Mouse (Mus musculus): ENCODE measurements around the gene Acbd3. TPM values are rescaled to one million over a fixed set of nuclear protein-coding genes. Genes with fewer than 3 reads are reported as not detected.

Gene Acbd3
- total and polyA plus RNA-seq, 3 experiments: 9.0 to 23.8 (median 20.6) TPM

DNA sequence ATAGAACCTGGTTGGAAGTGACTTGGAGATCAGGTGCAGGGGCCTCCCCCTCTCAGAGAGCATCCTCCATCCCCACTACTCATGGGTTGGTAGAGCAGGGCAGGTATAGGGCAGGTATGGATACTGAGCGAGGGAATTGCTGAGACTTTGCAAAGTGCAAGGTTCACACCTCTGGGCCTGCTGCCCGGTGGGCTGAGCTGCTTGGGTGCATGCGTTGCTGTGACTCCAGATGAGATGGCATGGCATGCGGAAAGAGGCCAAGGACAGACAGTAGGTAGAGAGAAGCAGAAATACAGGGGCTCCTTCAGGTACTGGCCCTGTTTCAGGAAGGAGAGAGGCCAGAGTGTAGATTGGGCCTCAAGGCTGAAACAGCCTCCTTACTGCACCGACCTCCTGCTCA lies 55.4 kb downstream of the Acbd3 start:
- no peak overlapping the region for H3K27ac ChIP-seq
- TF ChIP-seq EP300 (IDR thresholded peaks at IDR 0.05; ENCODE audit: insufficient read depth, low read depth, low read length): no peak
- peaks cover 2% of the 10 kb centered on the region; the same call in 1 of the 2 replicates for H3K4me1 ChIP-seq (ENCODE audit: control insufficient read depth, insufficient read depth, low read length)
- intact Hi-C loops (cut with DNase I): no loop called here
- DNase-seq: no peak
- H3K9ac ChIP-seq (ENCODE audit: low read depth, low read length): no peak overlapping the region
- no peak overlapping the region for H3K4me3 ChIP-seq
- H3K27me3 ChIP-seq (ENCODE audit: control insufficient read depth, insufficient read depth, low read length): no peaks in the 10 kb centered on the region
- H3K79me2 ChIP-seq (replicated peaks; ENCODE audit: control insufficient read depth, insufficient read depth, low read length): no peaks in the 10 kb centered on the region
- no peaks in the 10 kb centered on the region for H3K36me3 ChIP-seq (ENCODE audit: control insufficient read depth, insufficient read depth, low read length)
- WGBS: 83% methylated on average over 5 of the region's 5 CpGs

DNA sequence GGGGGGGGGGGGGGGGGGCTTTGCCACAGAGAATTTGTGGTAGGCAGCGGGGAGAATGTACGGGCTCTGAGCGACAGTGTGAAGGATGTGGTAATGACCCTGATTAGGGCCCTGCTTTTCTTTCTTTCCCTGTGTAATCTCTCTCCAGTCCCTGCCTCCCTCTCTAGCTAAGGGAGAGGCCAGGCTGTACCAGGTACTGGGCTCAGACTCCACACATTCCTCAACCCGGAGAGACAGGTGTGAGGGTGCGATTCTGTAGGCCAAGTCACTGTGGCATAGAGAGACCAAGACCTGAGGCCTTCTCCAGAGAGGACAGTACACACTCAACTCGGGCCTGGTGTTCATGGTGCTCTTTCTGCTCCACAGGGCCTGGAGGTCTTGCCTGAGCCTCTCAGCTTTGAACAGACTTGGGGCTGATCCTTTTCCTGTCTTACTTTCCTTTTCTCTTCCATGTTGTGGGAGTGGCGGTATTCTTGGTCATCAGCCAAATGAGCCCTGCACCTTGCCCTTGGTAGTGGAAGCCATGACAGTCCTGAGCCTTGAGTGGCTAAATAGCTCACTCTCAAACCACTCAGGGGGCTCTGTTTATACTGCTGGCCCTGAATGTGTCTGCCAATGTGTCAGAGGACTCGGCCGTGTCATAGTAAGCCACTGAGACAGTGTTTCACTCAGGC lies 57.2 kb downstream of the Acbd3 start:
- Histone ChIP-seq H3K36me3 (ENCODE audit: control insufficient read depth, insufficient read depth, low read length) (no peaks in the 10 kb centered on the region), H3K79me2 (replicated peaks; ENCODE audit: control insufficient read depth, insufficient read depth, low read length) (no peaks in the 10 kb centered on the region), H3K4me1 (ENCODE audit: control insufficient read depth, insufficient read depth, low read length) (no peaks in the 10 kb centered on the region), H3K4me3 (no peak overlapping the region), H3K9ac (ENCODE audit: low read depth, low read length) (no peak overlapping the region), H3K27ac (no peak overlapping the region), H3K27me3 (ENCODE audit: control insufficient read depth, insufficient read depth, low read length) (no peaks in the 10 kb centered on the region)
- intact Hi-C loops (cut with DNase I): no loop called here
- DNase-seq: no peak
- WGBS: 56% methylated on average over 9 of the region's 9 CpGs
- TF ChIP-seq CTCF (IDR thresholded peaks at IDR 0.05) (no peak), POLR2A (IDR thresholded peaks at IDR 0.05; ENCODE audit: insufficient read depth, low read depth, low read length) (no peak), EP300 (IDR thresholded peaks at IDR 0.05; ENCODE audit: insufficient read depth, low read depth, low read length) (no peak)

DNA sequence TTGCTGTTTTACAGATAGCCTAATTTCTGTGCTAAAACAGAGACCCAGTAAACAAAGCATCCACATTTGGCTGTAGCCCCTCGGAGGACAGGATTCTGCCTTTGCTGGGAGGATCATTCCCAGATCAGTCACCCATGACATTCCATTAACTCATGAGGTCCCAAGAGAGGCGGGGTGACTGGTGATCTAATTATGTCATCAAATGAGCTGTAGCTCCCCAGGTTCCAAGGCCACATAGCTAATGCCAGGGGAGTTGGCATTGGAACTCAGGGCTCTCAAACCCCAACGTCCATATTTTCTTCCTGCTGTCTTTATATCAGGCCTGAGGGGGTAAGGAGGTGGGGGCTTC lies 57.7 kb downstream of the Acbd3 start:
- Histone ChIP-seq H3K36me3 (ENCODE audit: control insufficient read depth, insufficient read depth, low read length) (no peaks in the 10 kb centered on the region), H3K27me3 (ENCODE audit: control insufficient read depth, insufficient read depth, low read length) (no peaks in the 10 kb centered on the region), H3K9ac (ENCODE audit: low read depth, low read length) (no peak overlapping the region), H3K4me1 (ENCODE audit: control insufficient read depth, insufficient read depth, low read length) (no peaks in the 10 kb centered on the region), H3K4me3 (no peak overlapping the region), H3K27ac (no peak overlapping the region), H3K79me2 (replicated peaks; ENCODE audit: control insufficient read depth, insufficient read depth, low read length) (no peaks in the 10 kb centered on the region)
- TF ChIP-seq EP300 (IDR thresholded peaks at IDR 0.05; ENCODE audit: insufficient read depth, low read depth, low read length) (no peak), CTCF (IDR thresholded peaks at IDR 0.05) (no peak), POLR2A (IDR thresholded peaks at IDR 0.05; ENCODE audit: insufficient read depth, low read depth, low read length) (no peak)
- DNase-seq: no peak
- 54% methylated on average over 3 of the region's 3 CpGs for WGBS
- intact Hi-C loops (cut with DNase I): no loop called here

DNA sequence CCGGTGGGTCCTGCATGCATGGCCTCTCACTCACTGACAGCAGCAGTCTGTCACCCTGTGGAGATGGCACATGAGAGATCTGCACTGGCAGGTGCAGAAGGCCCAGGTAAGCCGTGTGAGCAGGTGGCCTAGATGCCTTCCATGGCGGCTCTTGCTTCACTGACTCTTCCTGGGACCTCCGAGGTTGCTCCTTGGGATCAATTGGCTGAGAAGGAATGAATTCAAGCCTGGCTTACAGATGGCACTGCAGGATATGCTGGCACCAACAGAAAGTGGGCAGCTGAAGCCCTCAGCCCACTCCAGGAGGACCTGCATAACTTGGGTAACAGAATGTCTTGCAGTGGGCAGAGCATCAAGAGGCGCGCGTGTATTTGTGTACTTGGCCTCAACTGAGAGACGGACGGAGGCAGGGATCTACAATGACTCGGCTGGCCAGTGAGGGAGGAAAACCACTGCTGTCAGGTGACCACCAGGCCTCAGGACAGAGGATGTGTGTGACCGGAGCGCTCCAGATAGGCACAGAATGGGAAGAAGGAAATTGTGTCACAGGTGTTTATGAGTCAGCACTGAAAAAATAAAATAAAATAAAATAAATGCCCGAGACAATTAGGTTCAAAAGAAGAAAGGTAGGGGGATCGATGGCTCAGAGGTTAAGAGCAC lies 66.1 kb downstream of the Acbd3 start:
- no peak for DNase-seq
- intact Hi-C loops (cut with DNase I): no loop called here
- Histone ChIP-seq H3K27ac (no peak overlapping the region), H3K27me3 (ENCODE audit: control insufficient read depth, insufficient read depth, low read length) (no peaks in the 10 kb centered on the region), H3K9ac (ENCODE audit: low read depth, low read length) (no peak overlapping the region), H3K4me1 (ENCODE audit: control insufficient read depth, insufficient read depth, low read length) (no peaks in the 10 kb centered on the region), H3K4me3 (no peak overlapping the region), H3K36me3 (ENCODE audit: control insufficient read depth, insufficient read depth, low read length) (no peaks in the 10 kb centered on the region), H3K79me2 (replicated peaks; ENCODE audit: control insufficient read depth, insufficient read depth, low read length) (no peaks in the 10 kb centered on the region)
- TF ChIP-seq EP300 (IDR thresholded peaks at IDR 0.05; ENCODE audit: insufficient read depth, low read depth, low read length) (no peak), CTCF (IDR thresholded peaks at IDR 0.05) (no peak), POLR2A (IDR thresholded peaks at IDR 0.05; ENCODE audit: insufficient read depth, low read depth, low read length) (no peak)
- WGBS: 62% methylated on average over 14 of the region's 14 CpGs

DNA sequence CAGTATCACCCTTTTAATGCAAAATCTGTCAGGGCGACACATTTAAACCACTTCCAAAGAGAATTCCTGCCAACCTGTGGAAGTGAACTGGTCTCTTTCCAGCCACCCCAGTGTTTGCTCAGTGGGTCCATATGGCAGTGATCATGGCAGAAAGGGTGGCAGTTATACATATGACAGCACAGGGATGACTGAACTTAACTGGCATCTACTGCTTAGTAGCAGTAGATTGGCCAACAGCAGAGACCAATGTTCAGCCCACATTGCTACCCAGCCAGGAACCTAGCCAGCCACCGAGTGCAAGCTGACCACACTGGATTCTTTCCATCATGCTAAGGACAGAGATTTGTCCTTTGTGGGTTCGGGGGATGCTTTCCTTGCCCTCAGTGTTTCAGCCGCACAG lies 67.0 kb downstream of the Acbd3 start:
- WGBS: 84% methylated on average over 4 of the region's 4 CpGs
- H3K9ac ChIP-seq (ENCODE audit: low read depth, low read length): no peak overlapping the region
- intact Hi-C loops (cut with DNase I): no loop called here
- no peaks in the 10 kb centered on the region for H3K4me1 ChIP-seq (ENCODE audit: control insufficient read depth, insufficient read depth, low read length)
- H3K36me3 ChIP-seq (ENCODE audit: control insufficient read depth, insufficient read depth, low read length): no peaks in the 10 kb centered on the region
- H3K27me3 ChIP-seq (ENCODE audit: control insufficient read depth, insufficient read depth, low read length): no peaks in the 10 kb centered on the region
- no peak for DNase-seq
- H3K4me3 ChIP-seq: no peak overlapping the region
- H3K27ac ChIP-seq: no peak overlapping the region
- H3K79me2 ChIP-seq (replicated peaks; ENCODE audit: control insufficient read depth, insufficient read depth, low read length): no peaks in the 10 kb centered on the region
- no peak for TF ChIP-seq CTCF (IDR thresholded peaks at IDR 0.05)
- no peak for TF ChIP-seq EP300 (IDR thresholded peaks at IDR 0.05; ENCODE audit: insufficient read depth, low read depth, low read length)

DNA sequence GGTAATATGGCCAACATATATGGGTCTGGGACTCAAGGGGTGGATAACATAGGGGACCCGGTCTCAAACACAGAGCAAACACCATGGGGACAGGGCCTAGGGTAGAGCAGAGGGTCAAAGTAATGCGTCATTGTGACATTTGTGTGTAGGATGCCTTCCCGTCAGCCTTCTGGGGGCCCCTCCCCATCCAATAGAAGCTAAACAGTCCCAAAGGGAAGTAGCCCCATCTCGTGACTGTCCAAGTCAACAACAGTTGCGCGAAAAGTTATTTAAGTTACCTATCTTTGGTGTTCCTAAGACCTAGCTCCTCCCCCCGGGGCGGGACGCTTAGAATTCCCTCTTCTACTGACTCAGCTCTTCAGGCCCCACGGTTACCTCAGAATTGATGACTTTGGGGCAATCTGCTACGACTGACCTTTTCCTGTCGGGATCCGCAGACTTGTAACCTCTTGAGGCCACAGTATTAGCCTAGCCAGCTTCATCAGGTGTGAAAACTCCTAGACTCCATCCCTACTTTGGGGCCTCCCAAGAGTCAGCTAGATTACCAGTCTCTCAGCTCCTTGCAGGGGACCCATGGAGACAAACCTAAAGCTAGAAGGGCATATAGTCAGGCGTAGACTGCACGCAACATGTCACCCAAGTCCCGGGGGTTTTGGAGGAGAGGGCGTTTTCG lies 67.7 kb downstream of the Acbd3 start:
- Histone ChIP-seq H3K36me3 (ENCODE audit: control insufficient read depth, insufficient read depth, low read length) (no peaks in the 10 kb centered on the region), H3K9ac (ENCODE audit: low read depth, low read length) (no peak overlapping the region), H3K79me2 (replicated peaks; ENCODE audit: control insufficient read depth, insufficient read depth, low read length) (no peaks in the 10 kb centered on the region), H3K4me1 (ENCODE audit: control insufficient read depth, insufficient read depth, low read length) (no peaks in the 10 kb centered on the region), H3K27me3 (ENCODE audit: control insufficient read depth, insufficient read depth, low read length) (no peaks in the 10 kb centered on the region), H3K4me3 (peak overlapping the region; percentile 38), H3K27ac (no peak overlapping the region)
- DNase-seq: peak in 1 of 2 experiments; percentile 26
- WGBS: 25% methylated on average over 18 of the region's 18 CpGs
- TF ChIP-seq EP300 (IDR thresholded peaks at IDR 0.05; ENCODE audit: insufficient read depth, low read depth, low read length) (no peak), POLR2A (IDR thresholded peaks at IDR 0.05; ENCODE audit: insufficient read depth, low read depth, low read length) (no peak), CTCF (IDR thresholded peaks at IDR 0.05) (no peak)
- intact Hi-C loops (cut with DNase I): no loop called here
